Mouse (Mus musculus): ENCODE results near the gene Iqgap2. TPM values are rescaled to one million over a fixed set of nuclear protein-coding genes. Genes with fewer than 3 reads are reported as not detected.
A peak's percentile ranks its signal among the peaks of the same experiment; 100 is the strongest.

Gene Iqgap2
- polyA plus RNA-seq, 1 experiment from 2014 or later, result 16.5 TPM

DNA sequence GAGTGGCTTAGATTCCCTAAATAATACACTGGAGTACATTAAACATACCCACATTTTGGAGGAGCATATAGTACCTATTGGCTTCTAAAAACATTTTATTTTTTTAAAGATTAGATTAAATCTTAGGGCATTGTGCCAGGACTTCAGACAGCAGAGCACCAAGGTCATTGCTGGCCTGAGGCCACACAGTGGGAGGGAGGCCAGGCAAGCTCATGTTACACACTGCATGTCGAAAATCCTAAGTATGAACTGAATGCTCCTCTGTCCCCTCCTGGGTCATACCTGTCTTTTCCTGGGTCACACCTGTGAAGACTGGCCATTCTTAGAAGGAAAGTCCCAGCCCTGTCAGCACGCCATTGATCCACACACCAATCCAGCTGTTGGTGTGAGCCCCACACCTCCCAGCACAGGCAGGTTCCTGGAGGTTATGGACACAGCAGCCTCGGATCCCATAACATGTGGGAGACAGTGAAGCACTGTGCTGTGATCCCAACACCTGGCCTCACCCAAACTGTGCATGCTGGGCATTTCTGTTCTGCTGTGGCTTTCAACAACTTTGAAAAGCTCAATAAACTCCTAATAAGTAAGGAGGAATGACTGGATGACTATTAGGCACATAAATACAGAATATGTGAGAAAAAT lies 127.7 kb downstream of the Iqgap2 start:
- H3K4me1 ChIP-seq (replicated peaks; ENCODE audit: control insufficient read depth, insufficient read depth), result no peaks in the 10 kb centered on the region
- H3K4me2 ChIP-seq (replicated peaks; ENCODE audit: low read depth), result no peak overlapping the region
- 0 out of 2 replicates have a peak overlapping the region, but pooled peaks have one; percentile 18 for H3K9ac ChIP-seq (ENCODE audit: low read length)
- no peaks in the 10 kb centered on the region for H3K36me3 ChIP-seq (ENCODE audit: control insufficient read depth, insufficient read depth, low read length)
- TF ChIP-seq CTCF (IDR thresholded peaks at IDR 0.05; ENCODE audit: low read depth), result no peak
- TF ChIP-seq EP300 (optimal IDR thresholded peaks at IDR 0.05), result no peak
- ATAC-seq (ENCODE audit: low FRiP score, low TSS enrichment) (no peak), DNase-seq (ENCODE audit: low spot score) (no peak)
- WGBS, result 26% methylated on average over 3 of the region's 3 CpGs
- no peak overlapping the region for H3K27ac ChIP-seq (replicated peaks)
- H3K4me3 ChIP-seq (ENCODE audit: low read depth, low read length), result no peak overlapping the region
- H3K9me3 ChIP-seq (ENCODE audit: control insufficient read depth, low read length), result no peaks in the 10 kb centered on the region
- no peaks in the 10 kb centered on the region for H3K27me3 ChIP-seq (ENCODE audit: control insufficient read depth, insufficient read depth, low read length)

DNA sequence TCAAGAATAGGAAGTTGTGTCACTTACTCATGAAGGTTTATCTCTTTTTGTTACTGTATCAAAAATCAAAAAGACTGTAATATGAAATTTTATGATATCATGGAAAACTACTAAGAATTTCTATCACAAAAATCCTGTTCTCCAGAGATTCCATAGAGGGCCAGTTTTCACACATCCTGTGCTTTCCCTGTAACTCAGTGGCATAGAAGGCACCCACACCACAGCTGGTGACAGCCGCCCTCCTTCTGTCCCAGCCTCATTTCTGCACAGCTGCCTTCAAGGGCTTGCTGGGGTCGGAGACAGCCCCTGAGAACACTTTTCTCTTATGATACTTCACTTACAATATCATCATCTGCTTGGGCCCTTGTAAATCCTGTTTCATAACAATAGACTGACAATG lies 131.9 kb downstream of the Iqgap2 start:
- H3K36me3 ChIP-seq (ENCODE audit: control insufficient read depth, insufficient read depth, low read length), result no peaks in the 10 kb centered on the region
- no peak for DNase-seq (ENCODE audit: low spot score)
- no peaks in the 10 kb centered on the region for H3K4me1 ChIP-seq (replicated peaks; ENCODE audit: control insufficient read depth, insufficient read depth)
- 86% methylated on average over 2 of the region's 2 CpGs for WGBS
- ATAC-seq (ENCODE audit: low FRiP score, low TSS enrichment), result no peak
- H3K9me3 ChIP-seq (ENCODE audit: control insufficient read depth, low read length), result no peaks in the 10 kb centered on the region
- H3K9ac ChIP-seq (ENCODE audit: low read length), result no peak overlapping the region
- H3K27ac ChIP-seq (replicated peaks), result no peak overlapping the region
- TF ChIP-seq CTCF (IDR thresholded peaks at IDR 0.05; ENCODE audit: low read depth), result no peak
- TF ChIP-seq EP300 (optimal IDR thresholded peaks at IDR 0.05), result no peak
- no peak overlapping the region for H3K4me2 ChIP-seq (replicated peaks; ENCODE audit: low read depth)
- H3K27me3 ChIP-seq (ENCODE audit: control insufficient read depth, insufficient read depth, low read length), result no peaks in the 10 kb centered on the region
- H3K4me3 ChIP-seq (ENCODE audit: low read depth, low read length), result no peak overlapping the region

GRCm38 (mm10) chr13:95754285-95754684 lies 137.4 kb downstream of the Iqgap2 start:
- DNase-seq (ENCODE audit: low spot score), result no peak
- no peak overlapping the region for H3K9ac ChIP-seq (ENCODE audit: low read length)

GRCm38 (mm10) chr13:95752386-95752785 lies 139.3 kb downstream of the Iqgap2 start:
- no peak overlapping the region for H3K4me2 ChIP-seq (replicated peaks; ENCODE audit: low read depth)
- H3K9me3 ChIP-seq (ENCODE audit: control insufficient read depth, low read length), result no peaks in the 10 kb centered on the region
- ATAC-seq (ENCODE audit: low FRiP score, low TSS enrichment), result peak; percentile 92
- H3K27me3 ChIP-seq (ENCODE audit: control insufficient read depth, insufficient read depth, low read length), result no peaks in the 10 kb centered on the region
- peak; percentile 48 for DNase-seq (ENCODE audit: low spot score)
- no peak overlapping the region for H3K9ac ChIP-seq (ENCODE audit: low read length)
- no peaks in the 10 kb centered on the region for H3K36me3 ChIP-seq (ENCODE audit: control insufficient read depth, insufficient read depth, low read length)
- H3K27ac ChIP-seq (replicated peaks), result no peak overlapping the region
- whole genome bisulfite sequencing, result 64% methylated on average over 9 of the region's 9 CpGs
- H3K4me3 ChIP-seq (ENCODE audit: low read depth, low read length), result no peak overlapping the region
- TF ChIP-seq EP300 (optimal IDR thresholded peaks at IDR 0.05), result no peak
- TF ChIP-seq CTCF (IDR thresholded peaks at IDR 0.05; ENCODE audit: low read depth), result no peak
- no peaks in the 10 kb centered on the region for H3K4me1 ChIP-seq (replicated peaks; ENCODE audit: control insufficient read depth, insufficient read depth)

More at GRCm38 (mm10) chr13:95754285-95754684, 137.4 kb downstream of the Iqgap2 start:
- TF ChIP-seq EP300 (optimal IDR thresholded peaks at IDR 0.05) (no peak), CTCF (IDR thresholded peaks at IDR 0.05; ENCODE audit: low read depth) (no peak)
- 65% methylated on average over 5 of the region's 5 CpGs for WGBS
- no peaks in the 10 kb centered on the region for H3K36me3 ChIP-seq (ENCODE audit: control insufficient read depth, insufficient read depth, low read length)
- H3K4me3 ChIP-seq (ENCODE audit: low read depth, low read length), result no peak overlapping the region
- no peak overlapping the region for H3K27ac ChIP-seq (replicated peaks)
- H3K4me1 ChIP-seq (replicated peaks; ENCODE audit: control insufficient read depth, insufficient read depth), result no peaks in the 10 kb centered on the region
- no peak for ATAC-seq (ENCODE audit: low FRiP score, low TSS enrichment)
- no peak overlapping the region for H3K4me2 ChIP-seq (replicated peaks; ENCODE audit: low read depth)
- no peaks in the 10 kb centered on the region for H3K27me3 ChIP-seq (ENCODE audit: control insufficient read depth, insufficient read depth, low read length)
- no peaks in the 10 kb centered on the region for H3K9me3 ChIP-seq (ENCODE audit: control insufficient read depth, low read length)

GRCm38 (mm10) chr13:95747541-95747940 lies 144.2 kb downstream of the Iqgap2 start:
- H3K4me3 ChIP-seq (ENCODE audit: low read depth, low read length), result no peak overlapping the region
- TF ChIP-seq EP300 (optimal IDR thresholded peaks at IDR 0.05), result no peak
- no peak for TF ChIP-seq CTCF (IDR thresholded peaks at IDR 0.05; ENCODE audit: low read depth)
- no peak overlapping the region for H3K9ac ChIP-seq (ENCODE audit: low read length)
- no peaks in the 10 kb centered on the region for H3K27me3 ChIP-seq (ENCODE audit: control insufficient read depth, insufficient read depth, low read length)
- ATAC-seq (ENCODE audit: low FRiP score, low TSS enrichment), result no peak
- H3K4me1 ChIP-seq (replicated peaks; ENCODE audit: control insufficient read depth, insufficient read depth), result 0 out of 2 replicates have a peak, but pooled peaks cover 3% of the 10 kb centered on the region
- 70% methylated on average over 11 of the region's 11 CpGs for WGBS
- no peaks in the 10 kb centered on the region for H3K9me3 ChIP-seq (ENCODE audit: control insufficient read depth, low read length)
- no peak for DNase-seq (ENCODE audit: low spot score)
- no peaks in the 10 kb centered on the region for H3K36me3 ChIP-seq (ENCODE audit: control insufficient read depth, insufficient read depth, low read length)
- no peak overlapping the region for H3K4me2 ChIP-seq (replicated peaks; ENCODE audit: low read depth)
- H3K27ac ChIP-seq (replicated peaks), result no peak overlapping the region

GRCm38 (mm10) chr13:95747101-95747500 lies 144.6 kb downstream of the Iqgap2 start:
- no peak overlapping the region for H3K27ac ChIP-seq (replicated peaks)
- DNase-seq (ENCODE audit: low spot score) (no peak), ATAC-seq (ENCODE audit: low FRiP score, low TSS enrichment) (no peak)
- H3K4me1 ChIP-seq (replicated peaks; ENCODE audit: control insufficient read depth, insufficient read depth), result 0 out of 2 replicates have a peak, but pooled peaks cover 3% of the 10 kb centered on the region
- TF ChIP-seq CTCF (IDR thresholded peaks at IDR 0.05; ENCODE audit: low read depth), result no peak
- TF ChIP-seq EP300 (optimal IDR thresholded peaks at IDR 0.05), result no peak
- no peak overlapping the region for H3K9ac ChIP-seq (ENCODE audit: low read length)
- H3K9me3 ChIP-seq (ENCODE audit: control insufficient read depth, low read length), result no peaks in the 10 kb centered on the region
- H3K4me3 ChIP-seq (ENCODE audit: low read depth, low read length), result no peak overlapping the region
- H3K4me2 ChIP-seq (replicated peaks; ENCODE audit: low read depth), result no peak overlapping the region
- no peaks in the 10 kb centered on the region for H3K27me3 ChIP-seq (ENCODE audit: control insufficient read depth, insufficient read depth, low read length)
- WGBS, result 62% methylated on average over 7 of the region's 7 CpGs
- H3K36me3 ChIP-seq (ENCODE audit: control insufficient read depth, insufficient read depth, low read length), result no peaks in the 10 kb centered on the region
